Mouse (Mus musculus) testis, adult 2 months (tissue): ENCODE measurements around the gene Adprhl2.

Experiments used
- CTCF ChIP-seq: fragments of 200-500 bp; IDR thresholded peaks from 2 replicates; pipeline ENCODE4 v1.5.1; 2012; ENCODE audit warnings: low read depth, mild to moderate bottlenecking, inconsistent platforms, low read length, moderate library complexity; ENCODE audit not compliant: control insufficient read depth, insufficient read depth, insufficient replicate concordance
- POLR2A ChIP-seq: fragments of 200-500 bp; IDR thresholded peaks from 2 replicates; pipeline ENCODE4 v1.6.1; 2012; ENCODE audit warnings: low read depth, mild to moderate bottlenecking, inconsistent platforms, low read length, moderate library complexity; ENCODE audit not compliant: control insufficient read depth

GRCm38 (mm10) chr4:126324861-126325260 is 3.4 kb upstream of the Adprhl2 start:
- TF ChIP-seq CTCF (no peak), POLR2A (no peak)
